Mouse (Mus musculus): Measurements from ENCODE around the gene Mamdc4. TPM values are rescaled to one million over a fixed set of nuclear protein-coding genes. Genes with fewer than 3 reads are reported as not detected.

Gene Mamdc4
- total and polyA plus RNA-seq, 2 experiments from 2014 or later, result 0.32 to 1.9 TPM

- ATAC-seq (ENCODE audit: low FRiP score), result no peak
- Histone ChIP-seq H3K9me3 (ENCODE audit: low read length) (no peaks in the 10 kb centered on the region), H3K36me3 (ENCODE audit: insufficient read depth, low read length) (peaks cover 57% of the 10 kb centered on the region), H3K4me1 (ENCODE audit: insufficient read depth, low read length) (peaks cover 22% of the 10 kb centered on the region), H3K4me3 (ENCODE audit: low read depth, low read length) (peak overlapping the region; percentile 50), H3K27me3 (ENCODE audit: insufficient read depth, low read length) (peaks cover 38% of the 10 kb centered on the region), H3K4me2 (ENCODE audit: low read depth, low read length, poor library complexity, severe bottlenecking) (peak overlapping the region; percentile 74), H3K27ac (ENCODE audit: low read depth, low read length) (no peak overlapping the region), H3K9ac (replicated peaks; ENCODE audit: low read length, poor library complexity, severe bottlenecking) (peak overlapping the region; percentile 44; the same call in 1 of the 2 replicates)
- no peak for TF ChIP-seq CTCF (IDR thresholded peaks at IDR 0.05)
- DNase-seq (ENCODE audit: low spot score), result no peak
- 36% methylated on average over 6 of the region's 6 CpGs for WGBS
Observed at GRCm38 (mm10) chr2:25580621-25581101, 6.0 kb upstream of the Mamdc4 start.

- WGBS, result 14% methylated on average over 27 of the region's 27 CpGs
- peaks cover 38% of the 10 kb centered on the region for H3K27me3 ChIP-seq (ENCODE audit: insufficient read depth, low read length)
- peak overlapping the region; percentile 74 for H3K4me2 ChIP-seq (ENCODE audit: low read depth, low read length, poor library complexity, severe bottlenecking)
- peak overlapping the region; percentile 50; the same call in 1 of the 2 replicates for H3K4me3 ChIP-seq (ENCODE audit: low read depth, low read length)
- H3K9me3 ChIP-seq (ENCODE audit: low read length), result no peaks in the 10 kb centered on the region
- H3K27ac ChIP-seq (ENCODE audit: low read depth, low read length), result no peak overlapping the region
- TF ChIP-seq CTCF (IDR thresholded peaks at IDR 0.05), result peak; percentile 76
- H3K4me1 ChIP-seq (ENCODE audit: insufficient read depth, low read length), result peaks cover 26% of the 10 kb centered on the region
- peaks cover 50% of the 10 kb centered on the region for H3K36me3 ChIP-seq (ENCODE audit: insufficient read depth, low read length)
- 0 out of 2 replicates have a peak overlapping the region, but pooled peaks have one; percentile 4 for H3K9ac ChIP-seq (replicated peaks; ENCODE audit: low read length, poor library complexity, severe bottlenecking)
- peak; percentile 72 for DNase-seq (ENCODE audit: low spot score)
- ATAC-seq (ENCODE audit: low FRiP score), result no peak
Observed at GRCm38 (mm10) chr2:25579737-25580460, 5.3 kb upstream of the Mamdc4 start.

GRCm38 (mm10) chr2:25578796-25579736 lies 4.4 kb upstream of the Mamdc4 start:
- no peak for TF ChIP-seq CTCF (IDR thresholded peaks at IDR 0.05)
- Histone ChIP-seq H3K27ac (ENCODE audit: low read depth, low read length) (no peak overlapping the region), H3K4me2 (ENCODE audit: low read depth, low read length, poor library complexity, severe bottlenecking) (peak overlapping the region; percentile 74; the same call in 1 of the 2 replicates), H3K27me3 (ENCODE audit: insufficient read depth, low read length) (peaks cover 38% of the 10 kb centered on the region), H3K4me1 (ENCODE audit: insufficient read depth, low read length) (peaks cover 26% of the 10 kb centered on the region), H3K36me3 (ENCODE audit: insufficient read depth, low read length) (peaks cover 43% of the 10 kb centered on the region), H3K9me3 (ENCODE audit: low read length) (no peaks in the 10 kb centered on the region), H3K4me3 (ENCODE audit: low read depth, low read length) (peak overlapping the region; percentile 12), H3K9ac (replicated peaks; ENCODE audit: low read length, poor library complexity, severe bottlenecking) (no peak overlapping the region)
- 21% methylated on average over 76 of the region's 77 CpGs for WGBS
- ATAC-seq (ENCODE audit: low FRiP score) (no peak), DNase-seq (ENCODE audit: low spot score) (no peak)

- Histone ChIP-seq H3K27ac (ENCODE audit: low read depth, low read length) (no peak overlapping the region), H3K4me3 (ENCODE audit: low read depth, low read length) (peak overlapping the region; percentile 13), H3K4me1 (ENCODE audit: insufficient read depth, low read length) (peaks cover 29% of the 10 kb centered on the region), H3K9me3 (ENCODE audit: low read length) (no peaks in the 10 kb centered on the region), H3K4me2 (ENCODE audit: low read depth, low read length, poor library complexity, severe bottlenecking) (no peak overlapping the region; the same call in 1 of the 2 replicates), H3K36me3 (ENCODE audit: insufficient read depth, low read length) (peaks cover 37% of the 10 kb centered on the region), H3K27me3 (ENCODE audit: insufficient read depth, low read length) (peaks cover 38% of the 10 kb centered on the region), H3K9ac (replicated peaks; ENCODE audit: low read length, poor library complexity, severe bottlenecking) (no peak overlapping the region)
- DNase-seq (ENCODE audit: low spot score) (no peak), ATAC-seq (ENCODE audit: low FRiP score) (no peak)
- WGBS, result 23% methylated on average over 75 of the region's 75 CpGs
- TF ChIP-seq CTCF (IDR thresholded peaks at IDR 0.05), result peak; percentile 21; the same call in 1 of the 2 replicates
Observed at GRCm38 (mm10) chr2:25577951-25578795, 3.5 kb upstream of the Mamdc4 start.

All from midbrain, postnatal 0 days (tissue).